Mouse (Mus musculus) layer of hippocampus, adult 8-10 months (tissue): Measurements from ENCODE around the gene 1700019N19Rik. TPM values are rescaled to one million over a fixed set of nuclear protein-coding genes. Genes with fewer than 3 reads are reported as not detected.

Experiments
- DNase-seq, 2 experiments: peaks; one replicate each; pipeline ENCODE4 v3.0.0; 2022; ENCODE audit warnings: low spot score in 2 of 2
- total RNA-seq, 4 experiments: library from RNA; stranded (reverse); gene quantifications; 2 replicates each; pipeline ENCODE4 v1.2.4; 2022

The 1700019N19Rik gene
- total RNA-seq, 4 experiments from 2014 or later = 0.33 TPM; not detected in 3

DNA sequence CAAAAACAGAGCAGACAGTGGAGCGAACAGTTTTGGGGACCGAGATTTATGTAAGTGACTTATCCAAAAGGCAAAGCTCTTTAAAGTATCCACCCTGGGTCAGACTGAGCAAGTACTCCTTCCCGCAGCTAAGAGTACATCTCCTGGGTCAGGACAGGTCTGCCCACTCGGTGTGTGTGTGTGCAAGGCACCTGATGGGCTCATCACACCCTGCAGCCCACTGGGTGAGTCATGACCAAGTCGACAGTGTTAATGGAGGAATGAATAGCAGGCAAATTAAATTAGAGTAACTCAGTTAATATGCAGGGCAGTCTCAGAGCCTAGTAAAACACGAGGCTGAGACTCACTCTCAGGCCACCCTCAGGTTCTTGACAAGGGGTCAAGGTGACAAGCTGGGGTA is 14.6 kb upstream of the 1700019N19Rik start:
- no peak for DNase-seq

DNA sequence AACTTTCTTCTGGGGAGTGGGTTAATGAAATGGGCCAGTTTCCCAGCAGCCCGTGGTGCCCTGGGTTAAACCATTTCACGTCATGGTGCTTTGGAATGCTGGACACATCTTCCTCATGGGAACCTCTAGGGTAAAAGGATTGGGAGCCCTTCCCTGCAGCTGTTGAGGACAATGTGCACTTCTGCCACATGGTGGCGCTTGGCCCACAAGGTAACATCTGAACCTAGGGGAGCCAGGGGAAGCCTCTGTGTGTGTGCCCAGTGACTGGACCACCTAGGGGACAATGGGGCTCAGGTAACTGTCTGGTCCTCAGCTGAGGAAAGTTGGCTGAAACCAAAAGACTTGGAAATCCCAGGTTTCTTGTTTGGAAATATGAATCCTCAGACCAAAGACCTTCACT is 12.1 kb upstream of the 1700019N19Rik start:
- peak in 1 of 2 experiments; percentile 68 for DNase-seq

DNA sequence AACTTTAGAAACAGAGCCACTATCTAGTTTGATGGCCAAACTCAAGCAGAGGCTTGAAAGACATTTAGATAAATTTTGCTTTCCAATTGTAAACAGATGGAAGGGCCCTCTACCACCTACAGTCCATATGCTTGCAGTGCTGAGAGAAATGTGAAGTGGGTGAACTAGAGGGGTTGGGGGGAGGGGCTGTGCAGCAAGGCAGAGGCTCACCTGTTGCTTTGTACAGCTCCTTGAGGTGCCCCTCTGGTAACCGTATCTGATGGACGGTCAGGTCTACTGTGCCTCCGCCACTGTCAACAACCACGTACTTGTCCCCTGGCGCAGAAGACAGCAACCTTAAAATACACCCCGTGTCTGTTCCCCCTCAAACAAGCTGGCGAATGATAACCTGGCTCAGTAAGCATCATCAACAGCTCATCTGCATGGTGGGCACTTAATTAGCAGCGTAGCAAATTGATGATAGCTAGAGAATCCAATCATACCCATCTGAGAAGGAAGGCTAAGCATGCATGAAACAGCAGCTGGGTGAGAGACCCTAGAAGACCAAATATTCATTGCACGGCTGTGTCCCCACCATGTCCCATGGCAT is 11.0 kb upstream of the 1700019N19Rik start:
- peak in 1 of 2 experiments; percentile 69 for DNase-seq

DNA sequence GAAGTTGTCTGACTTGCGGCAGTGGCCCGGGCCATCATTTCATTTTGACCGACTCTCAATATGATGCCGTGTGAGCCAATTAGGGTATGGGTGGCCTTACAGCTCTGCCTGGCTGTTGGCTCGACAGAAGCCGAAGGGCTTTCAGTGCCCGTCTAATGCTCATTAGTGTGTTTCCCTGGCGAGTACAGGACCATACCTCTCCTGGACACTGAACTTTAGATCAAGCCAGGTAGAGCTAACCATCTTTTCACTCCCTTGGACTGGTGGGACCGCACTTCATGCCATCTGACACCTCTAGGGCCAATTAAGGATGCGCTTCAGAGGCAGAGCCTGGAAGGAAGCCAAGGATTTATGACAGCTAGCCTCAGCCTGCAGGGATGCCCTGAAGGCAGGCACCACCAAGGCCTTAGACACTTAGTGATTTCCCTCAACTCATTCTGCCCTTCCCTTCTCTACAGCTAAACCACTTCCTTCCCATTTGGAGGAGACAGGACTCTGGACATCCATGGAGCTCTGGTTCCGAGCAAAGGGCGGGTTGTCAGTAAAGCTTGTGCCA is 931 bp upstream of the 1700019N19Rik start:
- no peak for DNase-seq

GRCm38 (mm10) chr19:58789194-58789593 is 5.1 kb downstream of the 1700019N19Rik start:
- peak in 1 of 2 experiments; percentile 43 for DNase-seq

GRCm38 (mm10) chr19:58783938-58784337 is 10.3 kb downstream of the 1700019N19Rik start:
- peak; percentile 39 to 49 for DNase-seq

DNA sequence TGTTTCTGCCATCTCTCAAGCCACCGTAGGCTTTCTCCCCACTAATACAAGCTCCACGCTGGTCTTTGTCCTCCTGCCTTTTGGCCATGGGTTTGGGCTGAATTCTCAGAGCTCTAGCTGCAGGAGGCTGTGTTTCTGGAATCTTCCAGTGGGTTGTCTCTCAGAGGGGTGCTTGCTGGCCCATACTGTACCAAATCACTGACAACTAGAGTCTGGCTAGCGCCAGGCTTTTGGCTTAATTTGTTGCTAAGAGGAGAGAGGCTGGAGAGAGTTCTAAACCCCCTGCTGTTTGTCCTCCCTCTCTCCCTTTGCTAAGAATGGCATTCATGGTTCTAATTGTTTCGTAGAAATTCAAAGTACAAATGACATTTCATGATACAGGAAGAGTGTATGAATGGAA is 12.7 kb downstream of the 1700019N19Rik start:
- no peak for DNase-seq

GRCm38 (mm10) chr19:58776461-58776860 is 17.8 kb downstream of the 1700019N19Rik start:
- DNase-seq = no peak

- no peak for DNase-seq
Measured at GRCm38 (mm10) chr19:58767329-58767728, 26.9 kb downstream of the 1700019N19Rik start.

- peak; percentile 49 to 66 for DNase-seq
Measured at GRCm38 (mm10) chr19:58762848-58763541, 31.3 kb downstream of the 1700019N19Rik start.

- DNase-seq = no peak
Measured at GRCm38 (mm10) chr19:58762316-58762715, 31.9 kb downstream of the 1700019N19Rik start.

- no peak for DNase-seq
Measured at GRCm38 (mm10) chr19:58759423-58759822, 34.8 kb downstream of the 1700019N19Rik start, which contains the start of gene Pnliprp2. TSS of gene Pnliprp2 (plus strand) at chr19:58759719.

DNA sequence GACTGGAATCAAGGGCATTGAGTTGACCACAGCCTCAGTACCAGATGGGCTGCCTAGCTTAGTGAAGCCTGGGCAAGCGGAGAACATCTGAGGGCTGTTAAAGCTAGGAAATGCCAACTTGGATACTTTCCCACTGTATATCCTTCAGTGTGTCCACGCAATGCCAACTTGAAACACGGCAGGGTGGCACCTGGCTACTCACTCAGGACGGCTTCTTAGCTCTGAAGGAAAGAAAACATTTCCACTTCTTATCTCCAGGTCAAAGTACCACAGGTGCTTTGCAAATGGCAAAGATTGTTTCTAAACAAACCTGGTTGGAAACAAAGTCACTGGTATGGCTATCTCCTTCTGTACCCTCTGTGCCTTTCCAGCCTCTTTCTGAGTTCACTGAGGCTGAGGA is 35.4 kb downstream of the 1700019N19Rik start:
- DNase-seq = no peak

DNA sequence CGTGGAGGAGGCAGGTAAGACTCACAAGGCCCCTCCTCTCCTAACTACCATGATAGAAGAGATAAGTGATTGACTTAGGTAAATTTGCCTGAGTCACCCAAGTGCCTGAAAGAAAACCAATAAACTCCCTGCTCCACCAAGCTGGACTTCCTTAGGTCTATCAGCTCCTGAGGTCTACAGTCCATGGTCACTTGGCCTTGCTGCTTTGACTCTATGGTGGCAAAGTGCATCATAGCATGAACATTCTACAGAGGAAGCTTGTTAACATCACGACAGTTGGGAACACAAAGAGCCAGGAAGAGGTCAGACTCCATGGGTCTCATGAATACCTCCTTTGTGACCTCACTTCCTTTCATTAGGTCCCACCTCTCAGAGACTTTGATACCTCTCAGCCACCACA is 42.8 kb downstream of the 1700019N19Rik start:
- no peak for DNase-seq

DNA sequence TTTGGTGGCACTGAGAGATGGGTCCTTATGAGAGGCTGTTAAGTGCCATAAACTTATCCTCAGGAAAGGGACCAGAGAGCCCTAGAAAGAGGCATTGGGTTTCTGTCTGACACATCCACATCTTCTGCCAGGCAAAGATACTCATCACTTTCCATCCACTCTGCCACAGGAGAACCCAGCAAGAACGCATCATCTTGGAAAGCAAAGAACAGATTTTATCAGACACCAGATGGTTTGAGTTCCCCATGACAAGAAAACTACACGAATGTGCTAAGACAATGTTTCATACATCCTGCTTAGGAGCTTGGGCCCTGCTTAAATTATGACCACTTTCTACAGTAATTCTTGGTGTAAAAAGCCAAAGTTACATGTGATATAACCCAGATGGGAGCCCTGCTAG is 43.4 kb downstream of the 1700019N19Rik start:
- DNase-seq = no peak

DNA sequence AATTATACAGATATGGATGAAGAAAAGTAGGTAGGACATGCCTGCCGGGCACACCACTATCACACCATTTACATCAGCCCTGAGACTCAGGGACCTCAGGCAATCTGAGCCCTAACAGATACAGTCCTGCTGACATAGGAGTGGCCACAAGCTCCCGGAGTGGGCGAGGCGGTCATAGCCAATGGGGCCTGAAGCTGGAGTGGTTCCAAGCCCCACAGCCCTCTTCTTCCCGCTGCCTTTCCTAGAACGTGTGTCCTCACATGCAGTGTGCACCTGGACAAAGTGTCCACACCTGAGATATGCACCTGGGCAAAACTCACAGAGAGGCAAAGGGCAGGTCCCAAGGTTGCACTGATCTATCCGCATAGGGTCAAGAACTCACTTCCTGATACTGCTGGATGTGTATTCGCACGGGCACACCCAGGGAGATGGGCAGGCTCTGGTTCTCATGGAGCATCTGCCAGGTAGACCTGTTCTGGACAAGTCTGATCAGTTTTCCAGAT is 46.7 kb downstream of the 1700019N19Rik start:
- DNase-seq = no peak

- no peak for DNase-seq
Measured at GRCm38 (mm10) chr19:58743736-58744135, 50.5 kb downstream of the 1700019N19Rik start.

DNA sequence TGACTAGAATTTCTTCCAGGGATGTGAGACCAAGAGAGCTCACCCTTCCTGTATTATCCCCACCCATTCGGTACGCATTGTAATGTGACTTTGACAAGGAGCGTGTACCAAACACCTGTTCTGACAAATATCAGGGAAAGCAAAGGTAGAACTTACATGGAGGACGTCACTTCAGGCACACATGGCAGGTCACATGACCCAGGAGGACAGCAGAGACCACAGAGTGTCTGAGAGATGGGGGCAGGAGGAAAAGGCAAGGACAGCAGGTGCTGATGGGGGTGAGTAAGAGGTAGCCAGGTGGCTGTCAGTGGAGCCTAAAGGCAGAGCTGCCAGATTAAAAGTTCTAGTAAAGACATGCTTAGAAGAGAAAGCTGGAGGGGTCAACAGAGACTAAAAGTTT is 51.5 kb downstream of the 1700019N19Rik start:
- DNase-seq = no peak

GRCm38 (mm10) chr19:58741036-58741435 is 53.2 kb downstream of the 1700019N19Rik start:
- no peak for DNase-seq

GRCm38 (mm10) chr19:58738111-58738510 is 56.1 kb downstream of the 1700019N19Rik start:
- DNase-seq = no peak
